Mouse (Mus musculus) gastrocnemius, adult 2 months (tissue): ENCODE results near the gene Sipa1l1. TPM values are rescaled to one million over a fixed set of nuclear protein-coding genes. Genes with fewer than 3 reads are reported as not detected.

Experiments
- DNase-seq: peaks from one replicate; pipeline ENCODE4 v3.0.0; 2022
- H3K27ac ChIP-seq: fragments of 200-600 bp; 2 replicates; pipeline ENCODE4 v1.8.1; 2022; ENCODE audit warnings: mild to moderate bottlenecking
- H3K4me3 ChIP-seq: fragments of 200-600 bp; 2 replicates; pipeline ENCODE4 v1.8.1; 2022; ENCODE audit warnings: mild to moderate bottlenecking, moderate library complexity
- CTCF ChIP-seq: fragments of 200-600 bp; IDR thresholded peaks from 2 replicates; pipeline ENCODE4 v1.8.1; 2022; ENCODE audit warnings: antibody characterized with exemption, mild to moderate bottlenecking, moderate library complexity
- intact Hi-C: fragments of 180-260 bp; cut with DNase I; formaldehyde crosslinking; loops from one replicate; pipeline ENCODE4 v1.15.1; 2025
- total RNA-seq, 2 experiments: library from RNA; stranded (reverse); gene quantifications; 2 replicates each; pipeline ENCODE4 v1.2.3; 2021

Sipa1l1 gene
- total RNA-seq, 2 experiments from 2014 or later, result 7.4 to 10.6 TPM

- Histone ChIP-seq H3K4me3 (no peak overlapping the region), H3K27ac (no peak overlapping the region)
- DNase-seq, result no peak
- intact Hi-C loops, result no loop called here
- TF ChIP-seq CTCF, result no peak
Measured at GRCm38 (mm10) chr12:82225278-82225677, 56.2 kb downstream of the Sipa1l1 start.

- H3K27ac ChIP-seq, result peak overlapping the region; percentile 59; the same call in 1 of the 2 replicates
- no peak overlapping the region for H3K4me3 ChIP-seq
- TF ChIP-seq CTCF, result no peak
- DNase-seq, result no peak
- intact Hi-C loops, result no loop called here
Measured at GRCm38 (mm10) chr12:82225751-82226228, 56.7 kb downstream of the Sipa1l1 start.

GRCm38 (mm10) chr12:82226311-82227066 lies 57.4 kb downstream of the Sipa1l1 start:
- intact Hi-C loops, result no loop called here

GRCm38 (mm10) chr12:82230127-82230526 lies 61.0 kb downstream of the Sipa1l1 start:
- DNase-seq, result no peak
- no peak overlapping the region for H3K27ac ChIP-seq
- no peak for TF ChIP-seq CTCF
- intact Hi-C loops, result no loop called here
- no peak overlapping the region for H3K4me3 ChIP-seq

More at GRCm38 (mm10) chr12:82226311-82227066, 57.4 kb downstream of the Sipa1l1 start:
- TF ChIP-seq CTCF, result no peak
- DNase-seq, result no peak
- H3K27ac ChIP-seq, result peak overlapping the region; percentile 59; the same call in 1 of the 2 replicates
- no peak overlapping the region for H3K4me3 ChIP-seq

GRCm38 (mm10) chr12:82231191-82231590 lies 62.1 kb downstream of the Sipa1l1 start:
- Histone ChIP-seq H3K27ac (peak overlapping the region; percentile 20; the same call in 1 of the 2 replicates), H3K4me3 (no peak overlapping the region)
- intact Hi-C loops, result no loop called here
- TF ChIP-seq CTCF, result no peak
- DNase-seq, result no peak

- intact Hi-C loops, result no loop called here
- Histone ChIP-seq H3K27ac (no peak overlapping the region), H3K4me3 (no peak overlapping the region)
- no peak for TF ChIP-seq CTCF
- no peak for DNase-seq
Measured at GRCm38 (mm10) chr12:82233177-82233576, 64.1 kb downstream of the Sipa1l1 start.

- TF ChIP-seq CTCF, result no peak
- H3K4me3 ChIP-seq, result no peak overlapping the region
- DNase-seq, result no peak
- intact Hi-C loops, result no loop called here
- H3K27ac ChIP-seq, result peak overlapping the region; percentile 44; the same call in 1 of the 2 replicates
Measured at GRCm38 (mm10) chr12:82234463-82235223, 65.5 kb downstream of the Sipa1l1 start.

- no peak for TF ChIP-seq CTCF
- H3K27ac ChIP-seq, result no peak overlapping the region
- DNase-seq, result no peak
- intact Hi-C loops, result no loop called here
- no peak overlapping the region for H3K4me3 ChIP-seq
Measured at GRCm38 (mm10) chr12:82237095-82237494, 68.0 kb downstream of the Sipa1l1 start.

GRCm38 (mm10) chr12:82237946-82238345 lies 68.8 kb downstream of the Sipa1l1 start:
- DNase-seq, result no peak
- intact Hi-C loops, result no loop called here

GRCm38 (mm10) chr12:82240674-82241073 lies 71.6 kb downstream of the Sipa1l1 start:
- no peak overlapping the region for H3K27ac ChIP-seq
- TF ChIP-seq CTCF, result no peak
- H3K4me3 ChIP-seq, result no peak overlapping the region
- intact Hi-C loops, result no loop called here
- DNase-seq, result no peak

More at GRCm38 (mm10) chr12:82237946-82238345, 68.8 kb downstream of the Sipa1l1 start:
- TF ChIP-seq CTCF, result no peak
- Histone ChIP-seq H3K27ac (no peak overlapping the region), H3K4me3 (no peak overlapping the region)

GRCm38 (mm10) chr12:82245219-82245618 lies 76.1 kb downstream of the Sipa1l1 start:
- DNase-seq, result no peak
- intact Hi-C loops, result no loop called here

GRCm38 (mm10) chr12:82246422-82246821 lies 77.3 kb downstream of the Sipa1l1 start:
- DNase-seq, result no peak
- TF ChIP-seq CTCF, result no peak
- no peak overlapping the region for H3K4me3 ChIP-seq
- peak overlapping the region; percentile 51 for H3K27ac ChIP-seq
- intact Hi-C loops, result no loop called here

More at GRCm38 (mm10) chr12:82245219-82245618, 76.1 kb downstream of the Sipa1l1 start:
- no peak overlapping the region for H3K4me3 ChIP-seq
- H3K27ac ChIP-seq, result peak overlapping the region; percentile 51; the same call in 1 of the 2 replicates
- no peak for TF ChIP-seq CTCF
